Comparison of ENCODE assay signal across 10 mouse cellular contexts in the genomic region with DNA sequence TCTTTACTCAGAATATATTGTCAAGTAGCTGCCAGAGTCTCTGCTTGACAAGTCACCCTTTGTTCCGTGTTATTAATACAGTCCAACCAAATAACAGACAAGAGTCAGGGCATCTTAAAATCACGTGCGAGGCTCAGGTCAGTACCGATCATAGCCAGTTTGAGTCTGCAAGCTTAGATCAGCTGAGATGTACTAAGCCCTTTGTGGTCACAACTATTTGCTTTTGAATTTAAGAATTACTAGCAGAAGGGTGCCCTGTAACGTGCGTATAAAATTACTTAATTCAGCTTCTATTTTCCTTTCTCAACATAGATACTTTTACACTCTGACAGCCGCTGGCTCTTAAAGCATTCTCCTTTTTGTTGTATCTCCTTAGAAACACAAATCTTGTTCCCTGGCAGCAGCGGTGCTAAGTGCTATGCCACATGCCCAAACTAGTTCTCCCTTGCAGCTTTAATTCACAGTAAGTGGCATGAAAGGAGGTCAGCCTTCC. TPM values are rescaled to one million over a fixed set of nuclear protein-coding genes. Genes with fewer than 3 reads are reported as not detected.
DNase-seq lines count a peak whose midpoint lies in the region; ATAC-seq and TF ChIP-seq lines count a peak whose summit lies in the region.
"Had no signal": no experiment of that assay in that cellular context is flagged by ENCODE, and none has a peak within 500 bp of the region (broad histone marks: within the 10 kb centered on the region; RNA-seq: fewer than 3 reads in every experiment).

No protein-coding gene starts in this region.

- 0 out of 2 replicates have a peak overlapping the region, but pooled peaks have one; percentile 52 for H3K27ac ChIP-seq in kidney, embryonic 15.5 days
- no peak overlapping the region for H3K27ac ChIP-seq in embryonic facial prominence, embryonic 12.5 days
- H3K27ac ChIP-seq in heart, embryonic 14.5 days (replicated peaks in 1 of 2; ENCODE audit: control insufficient read depth in 1 of 2, insufficient read depth in 1 of 2, low read depth in 2 of 2, low read length in 2 of 2) = peak overlapping the region; percentile 67 to 86
- no peak overlapping the region for H3K27ac ChIP-seq in limb, embryonic 10.5 days

- H3K9ac ChIP-seq in kidney, embryonic 15.5 days = no peak overlapping the region
- H3K9ac ChIP-seq in embryonic facial prominence, embryonic 12.5 days = no peak overlapping the region
- peak overlapping the region; percentile 50 for H3K9ac ChIP-seq in heart, embryonic 14.5 days (ENCODE audit: low read length)

- H3K4me2 ChIP-seq in kidney, embryonic 15.5 days = no peak overlapping the region
- 0 out of 2 replicates have a peak overlapping the region, but pooled peaks have one; percentile 9 for H3K4me2 ChIP-seq in embryonic facial prominence, embryonic 12.5 days (replicated peaks)
- H3K4me2 ChIP-seq in heart, embryonic 14.5 days (ENCODE audit: low read length) = peak overlapping the region; percentile 55
- peak overlapping the region; percentile 57 for H3K4me2 ChIP-seq in myocyte (ENCODE audit: low read depth)
- H3K4me2 ChIP-seq: liver, embryonic 11.5 days had no signal

- H3K27me3 ChIP-seq in kidney, embryonic 15.5 days = no peaks in the 10 kb centered on the region
- no peaks in the 10 kb centered on the region for H3K27me3 ChIP-seq in embryonic facial prominence, embryonic 12.5 days
- no peaks in the 10 kb centered on the region for H3K27me3 ChIP-seq in heart, embryonic 14.5 days (ENCODE audit: control insufficient read depth, insufficient read depth, low read length)
- H3K27me3 ChIP-seq in myocyte (ENCODE audit: control insufficient read depth, insufficient read depth, insufficient read length) = no peaks in the 10 kb centered on the region
- H3K27me3 ChIP-seq in limb, embryonic 10.5 days (ENCODE audit: low read depth, poor library complexity, severe bottlenecking) = no peaks in the 10 kb centered on the region

- H3K4me3 ChIP-seq in kidney, embryonic 15.5 days (replicated peaks) = no peak overlapping the region
- H3K4me3 ChIP-seq in embryonic facial prominence, embryonic 12.5 days = no peak overlapping the region
- no peak overlapping the region for H3K4me3 ChIP-seq in heart, embryonic 14.5 days (ENCODE audit: control insufficient read depth in 1 of 2, insufficient read depth in 1 of 2, low read depth in 1 of 2, low read length in 2 of 2)
- H3K4me3 ChIP-seq in myocyte = no peak overlapping the region
- H3K4me3 ChIP-seq in limb, embryonic 10.5 days = no peak overlapping the region

- H3K36me3 ChIP-seq in kidney, embryonic 15.5 days = no peaks in the 10 kb centered on the region
- H3K36me3 ChIP-seq in embryonic facial prominence, embryonic 12.5 days = no peaks in the 10 kb centered on the region
- H3K36me3 ChIP-seq in heart, embryonic 14.5 days (ENCODE audit: control insufficient read depth, insufficient read depth, low read length) = no peaks in the 10 kb centered on the region
- no peaks in the 10 kb centered on the region for H3K36me3 ChIP-seq in myocyte (ENCODE audit: control insufficient read depth, insufficient read depth)
- H3K36me3 ChIP-seq in limb, embryonic 10.5 days = no peaks in the 10 kb centered on the region

- H3ac ChIP-seq in myocyte (ENCODE audit: control insufficient read depth, insufficient read length) = no peak overlapping the region

- DNase-seq in kidney, postnatal 10 days = no peak
- no peak for DNase-seq in limb, embryonic 10.5 days (ENCODE audit: low spot score)
- DNase-seq in gastrocnemius, postnatal 36 days = no peak
- no peak for DNase-seq in cerebellum, postnatal 25 days
- DNase-seq: cerebellum, adult 18-20 months had no signal

- WGBS in kidney, embryonic 15.5 days = 30% methylated on average over 8 of the region's 8 CpGs
- WGBS in embryonic facial prominence, embryonic 12.5 days = 43% methylated on average over 8 of the region's 8 CpGs
- WGBS in heart, embryonic 14.5 days = 42% methylated on average over 8 of the region's 8 CpGs
- WGBS in limb, embryonic 10.5 days = 81% methylated on average over 8 of the region's 8 CpGs

- H3K4me1 ChIP-seq in kidney, embryonic 15.5 days = peaks cover 12% of the 10 kb centered on the region
- H3K4me1 ChIP-seq in embryonic facial prominence, embryonic 12.5 days = peaks cover 14% of the 10 kb centered on the region; the same call in 1 of the 2 replicates
- H3K4me1 ChIP-seq in heart, embryonic 14.5 days (ENCODE audit: control insufficient read depth in 2 of 2, insufficient read depth in 2 of 2, low read length in 2 of 2) = peaks cover 3 to 27% of the 10 kb centered on the region in 2 experiments; a peak in 3 of 4 replicates
- H3K4me1 ChIP-seq in limb, embryonic 10.5 days = peaks cover 3% of the 10 kb centered on the region; the same call in 1 of the 2 replicates

- no peaks in the 10 kb centered on the region for H3K9me3 ChIP-seq in kidney, embryonic 15.5 days (replicated peaks)
- H3K9me3 ChIP-seq in embryonic facial prominence, embryonic 12.5 days = no peaks in the 10 kb centered on the region
- H3K9me3 ChIP-seq in heart, embryonic 14.5 days (ENCODE audit: control insufficient read depth, low read length) = no peaks in the 10 kb centered on the region
- H3K9me3 ChIP-seq in limb, embryonic 10.5 days (replicated peaks) = no peaks in the 10 kb centered on the region

- no peaks in the 10 kb centered on the region for H3K79me2 ChIP-seq in myocyte (ENCODE audit: control insufficient read depth, insufficient read depth)

- TF ChIP-seq POLR2A in myocyte (IDR thresholded peaks at IDR 0.05; ENCODE audit: insufficient read length, low read depth) = no peak

- ATAC-seq in kidney, embryonic 15.5 days (replicated peaks; ENCODE audit: low FRiP score) = peak; percentile 40; the same call in 1 of the 2 replicates
- ATAC-seq in embryonic facial prominence, embryonic 12.5 days (ENCODE audit: insufficient number of reproducible peaks, insufficient read depth, low FRiP score, low TSS enrichment) = no peak
- peak; percentile 35; the same call in 1 of the 2 replicates for ATAC-seq in heart, embryonic 14.5 days (ENCODE audit: insufficient number of reproducible peaks, insufficient read depth, low FRiP score, low read depth)

- intact Hi-C loops in gastrocnemius, postnatal 36 days (cut with DNase I) = no loop called here

TF ChIP-seq in myocyte, 11 proteins besides CTCF, POLR2A, EP300 and RAD21:
- TF ChIP-seq TCF3 (IDR thresholded peaks at IDR 0.05; ENCODE audit: insufficient read length, low read depth) (no peak), MYOG (IDR thresholded peaks at IDR 0.05; ENCODE audit: control insufficient read depth in 1 of 3, insufficient read depth in 1 of 3, insufficient read length in 2 of 3, low read depth in 2 of 3) (no peak), TCF12 (IDR thresholded peaks at IDR 0.05; ENCODE audit: insufficient read depth, poor library complexity, severe bottlenecking) (no peak), MAX (IDR thresholded peaks at IDR 0.05; ENCODE audit: low read depth) (no peak), REST (IDR thresholded peaks at IDR 0.05; ENCODE audit: insufficient read depth, insufficient read length) (no peak), CEBPB (IDR thresholded peaks at IDR 0.05; ENCODE audit: insufficient read depth, poor library complexity, severe bottlenecking) (no peak), SRF (IDR thresholded peaks at IDR 0.05; ENCODE audit: control insufficient read depth, insufficient read length, low read depth) (no peak), POLR2AphosphoS2 (IDR thresholded peaks at IDR 0.05; ENCODE audit: insufficient read length, low read depth) (no peak), MYOD1 (IDR thresholded peaks at IDR 0.05; ENCODE audit: control insufficient read depth in 1 of 3, insufficient read length in 2 of 3, low read depth in 2 of 3) (no peak), USF1 (IDR thresholded peaks at IDR 0.05; ENCODE audit: low read depth) (no peak), E2F4 (IDR thresholded peaks at IDR 0.05; ENCODE audit: insufficient read depth) (no peak)

RNA-seq across cellular contexts. Expression of a gene that starts 0.7 kb away (rescaled TPM):
- polyA plus RNA-seq in kidney, embryonic 15.5 days (2015; fragmentation: Nextera tagmentation; extraction: Ambion mirVana) = 16.6 and 18.7 TPM in 2 replicates
- 3.3 and 4.2 TPM in 2 replicates for polyA plus RNA-seq in embryonic facial prominence, embryonic 12.5 days (2016; fragmentation: Nextera tagmentation; extraction: Ambion mirVana)
- 66.9 and 73.8 TPM in 2 replicates for polyA plus RNA-seq in heart, embryonic 14.5 days (2014; fragmentation: Nextera tagmentation; extraction: Ambion mirVana)
- polyA plus RNA-seq in myocyte (2012; fragmentation: generic; extraction: Trizol) = 2.1 TPM
- polyA plus RNA-seq in limb, embryonic 10.5 days (2016; fragmentation: Nextera tagmentation; extraction: Ambion mirVana) = 2.6 and 6.4 TPM in 2 replicates
- total RNA-seq in gastrocnemius, postnatal 36 days (2021) = 10 to 100 TPM; 32.1 to 59.9 TPM

Comparison
In these comparisons a context has a peak if more than half of its experiments do, and no peak if none do; other contexts are left out.
1. H3K27ac ChIP-seq: peak in kidney, embryonic 15.5 days (single experiment) and heart, embryonic 14.5 days (2 of 2); none in embryonic facial prominence, embryonic 12.5 days (single experiment) and limb, embryonic 10.5 days (single experiment).